Mouse (Mus musculus): ENCODE data around the gene Mc3r. TPM values are rescaled to one million over a fixed set of nuclear protein-coding genes. Genes with fewer than 3 reads are reported as not detected.

Gene Mc3r
- not detected in 2 replicates for polyA plus RNA-seq (2012; ENCODE audit: low replicate concordance)

DNA sequence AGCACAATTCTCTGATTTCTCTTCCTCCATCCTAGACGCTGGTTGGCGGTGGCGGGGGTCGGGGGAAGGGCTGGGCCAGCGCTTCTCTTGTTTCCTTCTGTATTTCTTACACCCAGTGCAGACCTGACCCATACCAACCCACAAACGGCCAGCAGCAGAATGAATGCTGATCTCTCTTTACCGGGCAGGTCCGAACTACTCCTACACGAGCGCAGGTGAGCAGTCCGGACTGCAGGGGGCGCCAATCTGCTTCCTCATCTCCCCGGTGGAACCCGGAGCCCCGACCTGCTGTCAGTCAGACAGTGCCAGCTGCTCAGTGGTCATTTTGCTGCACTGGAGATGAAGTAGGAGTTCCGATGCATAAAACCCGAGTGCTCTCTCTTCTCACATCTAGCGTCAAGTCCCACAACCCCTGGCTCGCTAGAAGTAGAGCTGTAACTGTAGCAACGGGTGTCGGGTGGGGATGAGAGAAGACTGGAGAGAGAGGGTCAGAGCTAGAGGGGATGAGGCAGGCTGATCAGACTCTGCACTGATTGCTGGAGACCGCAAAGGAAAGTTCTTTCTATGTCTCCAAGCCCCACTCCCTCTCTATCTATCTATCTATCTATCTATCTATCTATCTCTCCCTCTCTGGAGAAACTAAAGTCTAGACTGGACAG lies at the start of gene Mc3r:
Gene Mc3r (plus strand): TSS at position 387 of the 659 bp plus-strand sequence.

Other genes with a start within 250 kb of the Mc3r start
- gene Cbln4, start 205.0 kb upstream of the Mc3r start, polyA plus RNA-seq (2012; ENCODE audit: low replicate concordance), result not detected in 2 replicates
- 39.8 and 42.5 TPM in 2 replicates for gene Fam210b, start 97.1 kb downstream of the Mc3r start, polyA plus RNA-seq (2012; ENCODE audit: low replicate concordance)
- gene Aurka, start 122.0 kb downstream of the Mc3r start, polyA plus RNA-seq (2012; ENCODE audit: low replicate concordance), result 16.7 and 42.4 TPM in 2 replicates
- gene Cstf1, start 122.2 kb downstream of the Mc3r start, polyA plus RNA-seq (2012; ENCODE audit: low replicate concordance), result 3.8 and 19.3 TPM in 2 replicates
- gene Cass4, start 145.3 kb downstream of the Mc3r start, polyA plus RNA-seq (2012; ENCODE audit: low replicate concordance), result 0.17 and 0.36 TPM in 2 replicates
- gene Rtf2, start 192.1 kb downstream of the Mc3r start, polyA plus RNA-seq (2012; ENCODE audit: low replicate concordance), result 14.3 and 25.4 TPM in 2 replicates
- gene Gcnt7, start 210.1 kb downstream of the Mc3r start, polyA plus RNA-seq (2012; ENCODE audit: low replicate concordance), result not detected in 2 replicates
- gene Fam209, start 224.0 kb downstream of the Mc3r start, polyA plus RNA-seq (2012; ENCODE audit: low replicate concordance), result not detected in 2 replicates